Mouse (Mus musculus): ENCODE results near the gene Gm17334. TPM values are rescaled to one million over a fixed set of nuclear protein-coding genes. Genes with fewer than 3 reads are reported as not detected.

Gm17334 gene
- total and polyA plus RNA-seq, 3 experiments, result not detected

DNA sequence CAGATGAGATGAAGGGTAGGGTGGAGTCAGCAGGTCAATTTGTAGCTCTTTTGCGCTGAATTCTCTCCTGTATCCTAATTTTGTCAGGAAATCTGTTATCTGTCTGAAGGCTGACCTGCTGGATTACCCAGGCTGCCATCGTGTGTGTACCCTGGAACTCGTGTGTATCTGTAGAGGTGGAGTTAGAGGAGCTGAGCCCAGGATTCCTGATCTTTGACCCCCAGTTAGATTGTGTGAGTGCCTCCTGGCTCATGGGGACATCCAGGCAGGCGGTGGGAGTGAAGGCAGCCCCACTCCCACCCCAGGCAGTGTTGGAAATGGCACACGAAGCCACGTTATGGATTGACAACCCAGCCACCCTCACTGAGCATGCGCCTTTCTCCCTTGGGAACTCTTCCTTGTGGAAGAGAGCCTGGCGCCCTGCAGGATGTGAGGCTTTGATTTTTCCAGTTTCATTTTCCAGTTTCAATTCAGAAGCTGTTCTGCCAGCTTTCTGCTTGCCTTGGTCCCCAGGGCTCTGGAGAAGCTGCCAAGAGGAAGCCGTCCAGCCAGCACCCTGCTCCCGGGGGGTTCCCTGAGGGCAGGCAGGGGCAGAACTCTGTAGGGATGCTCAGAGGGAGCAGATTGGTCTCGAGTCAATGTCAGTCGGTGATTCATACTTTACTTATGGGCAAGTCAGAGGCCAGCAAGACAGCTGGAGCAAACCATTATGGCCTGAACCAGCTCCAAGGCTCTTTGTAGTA lies 23.6 kb upstream of the Gm17334 start:
- no peaks in the 10 kb centered on the region; a peak in 2 of 4 replicates for H3K27me3 ChIP-seq (ENCODE audit: control insufficient read depth in 1 of 2, insufficient read depth in 2 of 2, low read length in 2 of 2)
- no peaks in the 10 kb centered on the region for H3K9me3 ChIP-seq (replicated peaks; ENCODE audit: insufficient read depth, low read length)
- H3K4me3 ChIP-seq (ENCODE audit: control insufficient read depth in 1 of 2, insufficient read depth in 1 of 2, low read depth in 2 of 2, low read length in 2 of 2), result no peak overlapping the region
- H3K79me2 ChIP-seq (ENCODE audit: control insufficient read depth, insufficient read depth, low read length, poor library complexity), result no peaks in the 10 kb centered on the region
- H3K9ac ChIP-seq (ENCODE audit: control insufficient read depth, low read depth, low read length, poor library complexity, severe bottlenecking), result no peak overlapping the region
- TF ChIP-seq RCOR1 (IDR thresholded peaks at IDR 0.05; ENCODE audit: low read depth, low read length), result no peak
- no peak for TF ChIP-seq BHLHE40 (IDR thresholded peaks at IDR 0.05; ENCODE audit: borderline replicate concordance, low read depth, low read length)
- no peak for TF ChIP-seq MAFK (IDR thresholded peaks at IDR 0.05; ENCODE audit: borderline replicate concordance, low read depth, low read length)
- TF ChIP-seq SIN3A (IDR thresholded peaks at IDR 0.05; ENCODE audit: low read length), result no peak
- no peak for TF ChIP-seq CHD1 (IDR thresholded peaks at IDR 0.05; ENCODE audit: low read depth, low read length)
- no peak for TF ChIP-seq SMC3 (IDR thresholded peaks at IDR 0.05; ENCODE audit: low read depth, low read length)
- DNase-seq (ENCODE audit: low read depth, low spot score), result no peak
- no peaks in the 10 kb centered on the region for H3K4me1 ChIP-seq (ENCODE audit: control insufficient read depth in 1 of 2, insufficient read depth in 2 of 2, low read length in 2 of 2)
- H3K27ac ChIP-seq (ENCODE audit: control insufficient read depth, low read depth, low read length), result no peak overlapping the region
- no peaks in the 10 kb centered on the region for H3K36me3 ChIP-seq (ENCODE audit: control insufficient read depth in 1 of 2, insufficient read depth in 2 of 2, low read length in 2 of 2)

DNA sequence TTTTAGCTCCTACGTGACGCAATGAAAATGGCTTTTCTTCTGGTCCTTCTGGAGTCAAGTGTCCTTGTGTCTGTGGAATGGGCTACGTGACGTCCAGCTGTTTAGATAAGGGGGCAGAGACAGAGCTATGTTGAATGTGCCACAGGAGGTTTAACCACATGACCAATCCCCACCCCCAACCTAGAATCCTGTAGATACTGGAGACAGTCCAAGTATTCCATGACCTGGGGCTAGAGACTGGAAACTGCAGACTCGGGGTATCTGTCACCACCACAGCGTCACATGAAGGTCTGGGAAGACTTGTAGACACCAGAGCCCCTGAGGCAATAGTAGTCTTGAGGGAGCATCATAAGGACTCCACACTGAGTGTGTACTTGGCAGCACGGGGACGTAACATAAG lies 22.8 kb upstream of the Gm17334 start:
- no peaks in the 10 kb centered on the region for H3K4me1 ChIP-seq (ENCODE audit: control insufficient read depth in 1 of 2, insufficient read depth in 2 of 2, low read length in 2 of 2)
- no peak overlapping the region for H3K4me3 ChIP-seq (ENCODE audit: control insufficient read depth in 1 of 2, insufficient read depth in 1 of 2, low read depth in 2 of 2, low read length in 2 of 2)
- no peaks in the 10 kb centered on the region for H3K36me3 ChIP-seq (ENCODE audit: control insufficient read depth in 1 of 2, insufficient read depth in 2 of 2, low read length in 2 of 2)
- TF ChIP-seq ZKSCAN1 (IDR thresholded peaks at IDR 0.05; ENCODE audit: low read depth, low read length) (no peak), MYC (IDR thresholded peaks at IDR 0.05; ENCODE audit: low read depth, low read length) (no peak), CHD1 (IDR thresholded peaks at IDR 0.05; ENCODE audit: low read depth, low read length) (no peak), NRF1 (IDR thresholded peaks at IDR 0.05; ENCODE audit: insufficient read depth, low read depth, low read length, poor library complexity, severe bottlenecking) (no peak), TAL1 (IDR thresholded peaks at IDR 0.05; ENCODE audit: low read length) (no peak), ZNF384 (IDR thresholded peaks at IDR 0.05; ENCODE audit: low read depth, low read length) (no peak)
- no peak for DNase-seq (ENCODE audit: low read depth, low spot score)
- H3K9ac ChIP-seq (ENCODE audit: control insufficient read depth, low read depth, low read length, poor library complexity, severe bottlenecking), result no peak overlapping the region
- H3K9me3 ChIP-seq (replicated peaks; ENCODE audit: insufficient read depth, low read length), result no peaks in the 10 kb centered on the region
- no peak overlapping the region for H3K27ac ChIP-seq (ENCODE audit: control insufficient read depth, low read depth, low read length)
- no peaks in the 10 kb centered on the region; a peak in 2 of 4 replicates for H3K27me3 ChIP-seq (ENCODE audit: control insufficient read depth in 1 of 2, insufficient read depth in 2 of 2, low read length in 2 of 2)
- H3K79me2 ChIP-seq (ENCODE audit: control insufficient read depth, insufficient read depth, low read length, poor library complexity), result no peaks in the 10 kb centered on the region

DNA sequence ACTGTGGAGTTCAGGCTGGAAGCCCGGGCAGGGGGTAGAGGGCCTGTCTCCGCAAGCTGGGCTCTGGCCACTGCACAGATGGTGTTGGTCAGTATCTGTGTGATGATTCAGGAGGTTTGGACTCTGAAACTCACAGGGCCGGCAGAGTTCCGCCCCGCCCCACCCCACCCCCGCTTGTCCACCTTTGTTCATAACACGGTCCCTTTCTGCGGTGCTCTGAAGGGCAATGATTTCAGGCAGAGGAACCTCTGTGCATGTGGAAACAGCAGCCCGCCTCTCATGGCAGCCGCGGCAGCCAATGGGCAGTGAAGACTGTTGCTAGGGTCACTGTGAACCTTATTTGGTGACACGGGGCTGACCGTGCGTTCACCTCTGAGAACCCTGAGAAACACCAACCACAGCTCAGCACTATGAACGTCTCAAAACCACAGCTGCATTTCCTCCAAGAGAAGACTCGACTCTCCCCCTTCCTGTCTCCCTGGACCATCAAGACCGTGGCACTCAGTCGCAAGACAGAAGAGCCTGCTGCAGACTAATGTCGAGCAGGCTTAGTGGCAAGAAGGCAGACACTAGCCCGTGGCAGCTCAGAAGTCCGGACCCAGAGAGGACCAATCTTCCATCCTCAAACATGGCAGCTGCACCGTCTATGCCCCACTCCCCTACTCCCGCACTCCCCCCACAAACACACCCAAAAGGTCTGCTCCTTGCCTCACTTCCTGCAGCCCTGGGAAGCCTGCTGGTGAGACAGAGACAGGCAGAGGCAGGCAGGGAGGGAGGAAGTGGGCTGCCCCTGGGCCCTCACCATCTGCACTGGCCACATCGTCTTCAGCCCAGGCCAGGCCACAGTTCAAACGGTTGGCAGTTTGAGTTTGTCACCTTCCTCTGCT lies 21.9 kb upstream of the Gm17334 start:
- no peak for DNase-seq (ENCODE audit: low read depth, low spot score)
- Histone ChIP-seq H3K27ac (ENCODE audit: control insufficient read depth, low read depth, low read length) (no peak overlapping the region), H3K4me1 (ENCODE audit: control insufficient read depth in 1 of 2, insufficient read depth in 2 of 2, low read length in 2 of 2) (no peaks in the 10 kb centered on the region), H3K9ac (ENCODE audit: control insufficient read depth, low read depth, low read length, poor library complexity, severe bottlenecking) (no peak overlapping the region), H3K27me3 (ENCODE audit: control insufficient read depth in 1 of 2, insufficient read depth in 2 of 2, low read length in 2 of 2) (no peaks in the 10 kb centered on the region; a peak in 2 of 4 replicates), H3K36me3 (ENCODE audit: control insufficient read depth in 1 of 2, insufficient read depth in 2 of 2, low read length in 2 of 2) (no peaks in the 10 kb centered on the region), H3K79me2 (ENCODE audit: control insufficient read depth, insufficient read depth, low read length, poor library complexity) (no peaks in the 10 kb centered on the region), H3K4me3 (ENCODE audit: control insufficient read depth in 1 of 2, insufficient read depth in 1 of 2, low read depth in 2 of 2, low read length in 2 of 2) (no peak overlapping the region), H3K9me3 (replicated peaks; ENCODE audit: insufficient read depth, low read length) (no peaks in the 10 kb centered on the region)
- TF ChIP-seq ELF1 (IDR thresholded peaks at IDR 0.05; ENCODE audit: low read depth, low read length) (no peak), SMC3 (IDR thresholded peaks at IDR 0.05; ENCODE audit: low read depth, low read length) (no peak), KAT2A (conservative IDR thresholded peaks at IDR 0.05; ENCODE audit: low read depth, low read length) (no peak), BHLHE40 (IDR thresholded peaks at IDR 0.05; ENCODE audit: borderline replicate concordance, low read depth, low read length) (no peak), SIN3A (IDR thresholded peaks at IDR 0.05; ENCODE audit: low read length) (no peak), MAFK (IDR thresholded peaks at IDR 0.05; ENCODE audit: borderline replicate concordance, low read depth, low read length) (no peak)

All from MEL (cell line).